Mouse (Mus musculus): ENCODE measurements around the gene Rcor2. TPM values are rescaled to one million over a fixed set of nuclear protein-coding genes. Genes with fewer than 3 reads are reported as not detected.

Rcor2 gene
- polyA plus RNA-seq, 2 experiments = 0.36 to 1.7 TPM

DNA sequence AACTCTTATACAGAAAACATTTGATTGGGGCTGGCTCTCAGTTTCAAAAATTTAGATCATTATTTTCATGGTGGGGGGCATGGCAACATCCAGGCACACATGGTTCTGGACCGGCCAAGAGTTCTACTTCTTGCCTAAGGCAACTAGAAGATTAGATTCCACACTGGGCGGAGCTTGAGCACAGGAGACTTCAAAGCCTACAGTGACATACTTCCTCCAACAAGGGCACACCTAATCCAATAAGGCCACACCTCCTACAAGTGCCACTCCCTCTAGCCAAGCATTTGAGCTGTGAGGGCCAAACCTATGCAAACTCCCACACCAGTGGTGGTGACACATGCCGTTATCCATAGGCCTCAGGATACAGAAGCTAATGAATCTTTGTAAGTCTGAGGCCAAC is 21.1 kb upstream of the Rcor2 start:
- WGBS (ENCODE audit: insufficient replicate concordance) = 45% methylated on average over 3 of the region's 3 CpGs

DNA sequence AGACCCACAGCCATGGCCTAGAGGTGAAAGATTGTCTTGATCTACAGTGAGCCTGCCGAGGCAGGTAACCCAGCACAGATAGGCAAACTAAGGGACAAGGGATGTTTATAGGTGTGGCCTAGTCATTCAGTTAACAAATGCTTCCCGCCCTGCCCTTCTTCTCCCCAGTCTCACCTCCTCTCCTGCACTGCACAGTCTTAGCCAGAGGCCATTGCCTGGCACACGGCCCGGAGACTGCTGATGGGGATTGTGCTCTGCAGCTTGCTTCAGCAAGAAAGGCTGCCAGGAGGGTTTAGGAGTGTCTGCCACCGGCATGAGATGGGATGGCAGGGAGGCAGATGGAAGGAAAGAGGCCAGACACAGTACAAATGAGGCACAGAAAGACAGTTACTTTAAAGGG is 9.2 kb upstream of the Rcor2 start:
- no peak overlapping the region for H3K9ac ChIP-seq (replicated peaks)
- 61% methylated on average over 5 of the region's 5 CpGs for WGBS (ENCODE audit: insufficient replicate concordance)
- DNase-seq (ENCODE audit: low read depth in 3 of 3, low spot score in 3 of 3) = no peak
- no peaks in the 10 kb centered on the region for H3K36me3 ChIP-seq (replicated peaks; ENCODE audit: control insufficient read depth, insufficient read depth, low read depth)
- no peaks in the 10 kb centered on the region for H3K4me1 ChIP-seq (replicated peaks; ENCODE audit: control insufficient read depth in 2 of 2, insufficient read depth in 2 of 2, low read length in 1 of 2)
- TF ChIP-seq EP300 (IDR thresholded peaks at IDR 0.05; ENCODE audit: low read depth) (no peak), CTCF (IDR thresholded peaks at IDR 0.05; ENCODE audit: low read depth) (no peak)
- H3K27ac ChIP-seq = no peak overlapping the region
- H3K4me2 ChIP-seq (ENCODE audit: low read depth) = no peak overlapping the region
- H3K27me3 ChIP-seq (ENCODE audit: control insufficient read depth, insufficient read depth, low read length) = no peaks in the 10 kb centered on the region
- no peaks in the 10 kb centered on the region for H3K9me3 ChIP-seq (ENCODE audit: control insufficient read depth, low read length)
- no peak overlapping the region for H3K4me3 ChIP-seq (ENCODE audit: insufficient read depth in 1 of 2, low read depth in 2 of 2, low read length in 2 of 2)
- no peak for ATAC-seq (ENCODE audit: insufficient read depth)

More for the DNA sequence above, 21.1 kb upstream of the Rcor2 start:
- Histone ChIP-seq H3K27me3 (ENCODE audit: control insufficient read depth, insufficient read depth, low read length) (no peaks in the 10 kb centered on the region), H3K4me3 (ENCODE audit: insufficient read depth in 1 of 2, low read depth in 2 of 2, low read length in 2 of 2) (no peak overlapping the region), H3K9me3 (ENCODE audit: control insufficient read depth, low read length) (no peaks in the 10 kb centered on the region), H3K36me3 (replicated peaks; ENCODE audit: control insufficient read depth, insufficient read depth, low read depth) (no peaks in the 10 kb centered on the region), H3K4me1 (replicated peaks; ENCODE audit: control insufficient read depth in 2 of 2, insufficient read depth in 2 of 2, low read length in 1 of 2) (peaks cover 4 to 6% of the 10 kb centered on the region in 2 experiments; a peak in 3 of 4 replicates), H3K9ac (replicated peaks) (no peak overlapping the region), H3K27ac (no peak overlapping the region), H3K4me2 (ENCODE audit: low read depth) (no peak overlapping the region)
- TF ChIP-seq CTCF (IDR thresholded peaks at IDR 0.05; ENCODE audit: low read depth) (no peak), EP300 (IDR thresholded peaks at IDR 0.05; ENCODE audit: low read depth) (no peak)
- ATAC-seq (ENCODE audit: insufficient read depth) = no peak; the same call in 1 of the 2 replicates
- DNase-seq (ENCODE audit: low read depth in 3 of 3, low spot score in 3 of 3) = no peak

DNA sequence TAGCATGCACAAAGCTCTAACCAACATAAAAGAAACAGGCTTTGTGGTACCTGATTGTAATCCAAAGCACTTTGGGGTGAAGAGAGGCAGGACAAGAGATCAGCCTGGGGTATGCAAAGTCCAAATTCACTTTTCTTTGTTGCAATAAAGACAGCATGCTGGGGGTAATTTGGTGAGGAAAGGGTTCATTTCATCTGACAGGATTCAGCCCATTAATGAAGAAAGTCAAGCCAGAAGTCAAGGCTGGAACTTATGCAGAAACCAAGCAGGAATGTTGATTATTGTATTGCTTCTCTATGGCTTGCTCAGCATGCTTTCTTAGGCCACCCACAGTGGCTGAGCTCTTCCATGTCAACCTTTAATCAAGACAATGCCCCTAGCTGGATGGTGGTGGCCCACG is 5.6 kb upstream of the Rcor2 start:
- no peak overlapping the region for H3K9ac ChIP-seq (replicated peaks)
- H3K4me1 ChIP-seq (replicated peaks; ENCODE audit: control insufficient read depth in 2 of 2, insufficient read depth in 2 of 2, low read length in 1 of 2) = no peaks in the 10 kb centered on the region
- H3K9me3 ChIP-seq (ENCODE audit: control insufficient read depth, low read length) = no peaks in the 10 kb centered on the region
- TF ChIP-seq EP300 (IDR thresholded peaks at IDR 0.05; ENCODE audit: low read depth) = no peak
- TF ChIP-seq CTCF (IDR thresholded peaks at IDR 0.05; ENCODE audit: low read depth) = no peak
- WGBS (ENCODE audit: insufficient replicate concordance) = 71% methylated on average over 1 of the region's 1 CpGs
- no peak overlapping the region for H3K4me3 ChIP-seq (ENCODE audit: insufficient read depth in 1 of 2, low read depth in 2 of 2, low read length in 2 of 2)
- no peak overlapping the region for H3K27ac ChIP-seq
- H3K4me2 ChIP-seq (ENCODE audit: low read depth) = no peak overlapping the region
- no peak for ATAC-seq (ENCODE audit: insufficient read depth)
- no peak for DNase-seq (ENCODE audit: low read depth in 3 of 3, low spot score in 3 of 3)
- H3K36me3 ChIP-seq (replicated peaks; ENCODE audit: control insufficient read depth, insufficient read depth, low read depth) = no peaks in the 10 kb centered on the region
- H3K27me3 ChIP-seq (ENCODE audit: control insufficient read depth, insufficient read depth, low read length) = no peaks in the 10 kb centered on the region; the same call in 1 of the 2 replicates

DNA sequence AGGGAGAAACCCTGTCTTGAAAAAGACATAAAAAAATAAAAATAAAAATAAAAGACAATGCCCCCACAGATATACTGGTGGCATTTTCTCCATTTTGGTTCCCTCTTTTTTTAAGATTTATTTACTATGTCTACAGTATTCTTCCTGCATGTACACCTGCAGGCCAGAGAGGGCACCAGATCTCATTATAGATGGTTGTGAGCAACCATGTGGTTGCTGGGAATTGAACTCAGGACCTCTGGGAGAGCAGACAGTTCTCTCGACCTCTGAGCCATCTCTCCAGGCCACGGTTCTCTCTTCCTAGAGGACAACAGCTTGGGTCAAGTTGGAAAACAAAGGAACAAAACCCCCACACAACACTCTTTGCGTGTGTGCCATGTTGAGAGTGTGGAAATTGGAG is 5.2 kb upstream of the Rcor2 start:
- no peak for DNase-seq (ENCODE audit: low read depth in 3 of 3, low spot score in 3 of 3)
- no peaks in the 10 kb centered on the region for H3K4me1 ChIP-seq (replicated peaks; ENCODE audit: control insufficient read depth in 2 of 2, insufficient read depth in 2 of 2, low read length in 1 of 2)
- H3K9ac ChIP-seq (replicated peaks) = no peak overlapping the region
- no peaks in the 10 kb centered on the region for H3K9me3 ChIP-seq (ENCODE audit: control insufficient read depth, low read length)
- no peaks in the 10 kb centered on the region for H3K36me3 ChIP-seq (replicated peaks; ENCODE audit: control insufficient read depth, insufficient read depth, low read depth)
- no peak for TF ChIP-seq CTCF (IDR thresholded peaks at IDR 0.05; ENCODE audit: low read depth)
- no peak for TF ChIP-seq EP300 (IDR thresholded peaks at IDR 0.05; ENCODE audit: low read depth)
- ATAC-seq (ENCODE audit: insufficient read depth) = no peak
- 63% methylated on average over 3 of the region's 3 CpGs for WGBS (ENCODE audit: insufficient replicate concordance)
- no peak overlapping the region for H3K4me2 ChIP-seq (ENCODE audit: low read depth)
- H3K27ac ChIP-seq = no peak overlapping the region
- no peaks in the 10 kb centered on the region; the same call in none of the 2 replicates for H3K27me3 ChIP-seq (ENCODE audit: control insufficient read depth, insufficient read depth, low read length)
- H3K4me3 ChIP-seq (ENCODE audit: insufficient read depth in 1 of 2, low read depth in 2 of 2, low read length in 2 of 2) = no peak overlapping the region

DNA sequence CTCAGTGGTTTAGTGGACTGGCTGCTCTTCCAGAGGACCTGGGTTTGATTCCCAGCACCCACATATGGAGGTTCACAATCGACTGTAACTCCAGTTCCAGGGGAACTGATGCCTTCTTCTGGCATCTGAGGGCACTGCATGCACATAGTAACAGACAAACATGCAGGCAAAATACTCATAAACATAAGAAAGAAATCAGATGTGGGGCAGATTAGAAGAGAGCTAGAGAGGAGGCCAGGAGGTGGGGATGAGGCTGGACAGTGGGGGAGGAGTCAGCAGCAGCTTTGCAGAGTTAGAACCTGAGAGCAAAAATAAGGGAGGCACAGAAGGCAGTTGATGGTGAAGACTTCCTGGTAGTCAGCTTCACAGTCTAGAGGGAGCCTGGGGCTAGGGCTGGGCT is 4.5 kb upstream of the Rcor2 start:
- Histone ChIP-seq H3K27me3 (ENCODE audit: control insufficient read depth, insufficient read depth, low read length) (peaks cover 5% of the 10 kb centered on the region), H3K4me1 (replicated peaks; ENCODE audit: control insufficient read depth in 2 of 2, insufficient read depth in 2 of 2, low read length in 1 of 2) (peaks cover 0 to 3% of the 10 kb centered on the region in 2 experiments; a peak in 1 of 4 replicates), H3K4me3 (ENCODE audit: insufficient read depth in 1 of 2, low read depth in 2 of 2, low read length in 2 of 2) (no peak overlapping the region), H3K9ac (replicated peaks) (no peak overlapping the region), H3K9me3 (ENCODE audit: control insufficient read depth, low read length) (no peaks in the 10 kb centered on the region), H3K4me2 (ENCODE audit: low read depth) (no peak overlapping the region), H3K36me3 (replicated peaks; ENCODE audit: control insufficient read depth, insufficient read depth, low read depth) (no peaks in the 10 kb centered on the region), H3K27ac (no peak overlapping the region)
- no peak for ATAC-seq (ENCODE audit: insufficient read depth)
- 61% methylated on average over 1 of the region's 1 CpGs for WGBS (ENCODE audit: insufficient replicate concordance)
- TF ChIP-seq CTCF (IDR thresholded peaks at IDR 0.05; ENCODE audit: low read depth) = no peak
- TF ChIP-seq EP300 (IDR thresholded peaks at IDR 0.05; ENCODE audit: low read depth) = no peak
- DNase-seq (ENCODE audit: low read depth in 3 of 3, low spot score in 3 of 3) = no peak
